Mouse (Mus musculus) ES-E14 (cell line): Measurements from ENCODE around the gene Ptprt. TPM values are rescaled to one million over a fixed set of nuclear protein-coding genes. Genes with fewer than 3 reads are reported as not detected.

Experiments used
- DNase-seq: peaks from one replicate; pipeline ENCODE4 v3.0.0-alpha.2; 2013; ENCODE audit warnings: low read depth, low spot score
- H3K27ac ChIP-seq: 2 replicates; pipeline ENCODE4 v1.5.1; 2012; ENCODE audit warnings: low read depth, mild to moderate bottlenecking, low read length, moderate library complexity, mixed read lengths; ENCODE audit not compliant: poor library complexity, insufficient read depth, severe bottlenecking
- H3K36me3 ChIP-seq: 2 replicates; pipeline ENCODE4 v1.6.1; 2012; ENCODE audit warnings: mild to moderate bottlenecking, low read length, moderate library complexity, mixed read lengths; ENCODE audit not compliant: control insufficient read depth, poor library complexity, insufficient read depth, severe bottlenecking
- H3K4me1 ChIP-seq, 2 experiments: fragments of 150-350 bp in 1 of 2; sonication (generic) in 1 of 2; 2 replicates each; pipeline ENCODE4 v1.6.1; 2012; ENCODE audit warnings: low read length in 2 of 2, mild to moderate bottlenecking in 1 of 2, mixed read lengths in 1 of 2; ENCODE audit not compliant: control insufficient read depth in 2 of 2, insufficient read depth in 2 of 2, poor library complexity in 1 of 2
- H3K4me3 ChIP-seq, 2 experiments: fragments of 150-350 bp in 1 of 2; sonication (generic) in 1 of 2; 2 replicates each; pipeline ENCODE4 v1.5.1; 2012; ENCODE audit warnings: low read length in 2 of 2, low read depth in 1 of 2, mild to moderate bottlenecking in 1 of 2, mixed read lengths in 1 of 2; ENCODE audit not compliant: insufficient read depth in 1 of 2, poor library complexity in 1 of 2, severe bottlenecking in 1 of 2
- H3K9ac ChIP-seq: 2 replicates; pipeline ENCODE4 v1.6.1; 2012; ENCODE audit warnings: low read depth, mild to moderate bottlenecking, low read length, mixed read lengths; ENCODE audit not compliant: poor library complexity, insufficient read depth, severe bottlenecking
- H3K9me3 ChIP-seq: fragments of 150-350 bp; sonication (generic); 2 replicates; pipeline ENCODE4 v1.6.1; 2012; ENCODE audit warnings: low read depth, mild to moderate bottlenecking, low read length; ENCODE audit not compliant: control insufficient read depth, insufficient read depth
- CHD2 ChIP-seq: IDR thresholded peaks from 2 replicates; pipeline ENCODE4 v1.6.1; 2014; ENCODE audit warnings: mild to moderate bottlenecking, low read depth, low read length, inconsistent platforms
- HCFC1 ChIP-seq: IDR thresholded peaks from 2 replicates; pipeline ENCODE4 v1.6.1; 2012; ENCODE audit warnings: low read length, inconsistent platforms, borderline replicate concordance; ENCODE audit not compliant: insufficient read depth
- MAFK ChIP-seq: IDR thresholded peaks from 2 replicates; pipeline ENCODE4 v1.6.1; 2014; ENCODE audit warnings: mild to moderate bottlenecking, low read depth, low read length, inconsistent platforms; ENCODE audit not compliant: insufficient read depth
- ZC3H11A ChIP-seq: IDR thresholded peaks from 2 replicates; pipeline ENCODE4 v1.6.1; 2012; ENCODE audit warnings: low read depth, mild to moderate bottlenecking, inconsistent platforms, low read length, borderline replicate concordance
- ZNF384 ChIP-seq: IDR thresholded peaks from 2 replicates; pipeline ENCODE4 v1.6.1; 2012; ENCODE audit warnings: low read depth, low read length, inconsistent platforms
- in situ Hi-C, 2 experiments: fragments of 600-800 bp; cut with MboI; formaldehyde crosslinking; loops; one replicate each; pipeline ENCODE4 v1.15.1; 2025; ENCODE audit warnings: low sequenced_read_pairs in 2 of 2, inconsistent platforms in 1 of 2; ENCODE audit not compliant: unreplicated experiment in 2 of 2
- total RNA-seq: library from RNA; depleted of rRNA; stranded (reverse); fragments of 300-350 nt; gene quantifications from 2 replicates; pipeline ENCODE4 v1.2.3, GENCODE M21; 2012

Ptprt gene
- total RNA-seq, 1 experiment = 0.40 TPM

- TF ChIP-seq ZNF384 (no peak), CHD2 (no peak), ZC3H11A (no peak), MAFK (no peak), HCFC1 (no peak)
- in situ Hi-C loops = no loop called here
- Histone ChIP-seq H3K4me1 (no peaks in the 10 kb centered on the region), H3K9me3 (no peaks in the 10 kb centered on the region), H3K36me3 (no peaks in the 10 kb centered on the region), H3K4me3 (no peak overlapping the region), H3K27ac (no peak overlapping the region), H3K9ac (no peak overlapping the region)
- no peak for DNase-seq
Measured at GRCm38 (mm10) chr2:162418181-162418580, 242.8 kb downstream of the Ptprt start.

DNA sequence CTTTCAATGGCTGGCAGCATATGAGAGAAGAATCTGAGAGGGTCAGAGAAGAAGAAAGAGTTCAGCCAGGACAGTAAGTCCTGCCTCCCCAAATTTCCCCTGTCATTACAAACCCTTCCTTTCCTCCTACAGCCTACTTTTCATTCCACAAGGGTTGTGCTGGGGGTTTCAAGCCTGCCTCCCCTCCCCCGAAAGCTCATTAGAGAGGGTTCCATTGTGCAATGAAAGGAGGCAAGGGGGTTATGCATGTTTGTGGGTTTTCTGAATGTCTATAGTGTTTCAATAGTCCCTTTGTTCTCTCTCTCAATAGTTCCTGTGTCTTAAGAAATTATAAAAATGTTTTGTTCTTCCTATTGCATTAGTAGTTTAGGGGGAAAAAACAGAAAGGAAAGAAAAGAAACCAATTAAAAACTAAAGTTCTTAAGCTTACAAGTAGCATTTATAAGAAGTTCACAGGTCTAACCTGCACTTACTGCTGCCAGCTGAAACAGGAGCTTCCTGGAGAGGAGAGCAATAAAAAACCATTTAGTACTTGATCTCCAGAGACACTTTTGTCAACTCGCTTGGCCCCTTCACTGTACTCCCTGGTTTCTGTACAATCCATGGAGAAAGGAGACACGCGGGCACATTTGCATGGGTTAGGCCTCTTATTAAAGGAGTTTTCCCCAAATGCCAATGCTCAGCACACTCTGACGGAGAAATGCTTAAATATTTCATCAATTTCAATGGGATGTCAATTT is 247.7 kb downstream of the Ptprt start:
- Histone ChIP-seq H3K4me1 (no peaks in the 10 kb centered on the region), H3K9me3 (no peaks in the 10 kb centered on the region), H3K27ac (no peak overlapping the region), H3K36me3 (no peaks in the 10 kb centered on the region), H3K9ac (no peak overlapping the region), H3K4me3 (no peak overlapping the region)
- in situ Hi-C loops = no loop called here
- DNase-seq = no peak
- no peak for TF ChIP-seq MAFK
- no peak for TF ChIP-seq HCFC1
- no peak for TF ChIP-seq CHD2
- no peak for TF ChIP-seq ZC3H11A
- TF ChIP-seq ZNF384 = no peak

- no peak overlapping the region for H3K4me3 ChIP-seq
- DNase-seq = no peak
- H3K9me3 ChIP-seq = no peaks in the 10 kb centered on the region
- in situ Hi-C loops = no loop called here
- TF ChIP-seq CHD2 (no peak), HCFC1 (no peak), ZNF384 (no peak), ZC3H11A (no peak), MAFK (no peak)
- no peaks in the 10 kb centered on the region for H3K36me3 ChIP-seq
- no peak overlapping the region for H3K9ac ChIP-seq
- no peak overlapping the region for H3K27ac ChIP-seq
- no peaks in the 10 kb centered on the region for H3K4me1 ChIP-seq
Measured at GRCm38 (mm10) chr2:162411014-162411413, 249.9 kb downstream of the Ptprt start.

DNA sequence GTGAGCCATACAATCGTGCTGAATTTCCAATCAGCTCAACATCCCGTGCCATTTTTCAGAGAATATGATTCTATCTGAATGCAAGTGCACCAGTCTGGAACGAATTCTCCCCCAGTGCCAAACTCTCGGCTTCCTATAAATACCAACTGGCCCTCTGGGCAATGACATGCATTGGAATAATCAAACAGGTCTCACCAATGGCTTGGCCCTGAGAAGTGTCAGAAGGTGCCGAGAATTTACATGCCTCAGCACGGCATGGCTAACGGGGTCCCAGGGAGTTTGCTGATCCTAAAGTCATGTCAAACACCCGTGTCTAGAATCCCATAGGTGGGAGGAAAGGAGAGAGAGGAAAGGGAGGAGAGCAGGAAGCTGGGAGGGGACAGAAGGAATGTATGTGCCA is 251.7 kb downstream of the Ptprt start:
- H3K36me3 ChIP-seq = no peaks in the 10 kb centered on the region
- no peak for TF ChIP-seq ZNF384
- TF ChIP-seq MAFK = no peak
- no peak for TF ChIP-seq CHD2
- TF ChIP-seq HCFC1 = no peak
- TF ChIP-seq ZC3H11A = no peak
- DNase-seq = no peak
- in situ Hi-C loops = no loop called here
- H3K27ac ChIP-seq = no peak overlapping the region
- H3K9ac ChIP-seq = no peak overlapping the region
- H3K4me3 ChIP-seq = no peak overlapping the region
- H3K4me1 ChIP-seq = no peaks in the 10 kb centered on the region
- H3K9me3 ChIP-seq = no peaks in the 10 kb centered on the region
